ENCODE assay signal across 13 mouse cellular contexts in the genomic region with DNA sequence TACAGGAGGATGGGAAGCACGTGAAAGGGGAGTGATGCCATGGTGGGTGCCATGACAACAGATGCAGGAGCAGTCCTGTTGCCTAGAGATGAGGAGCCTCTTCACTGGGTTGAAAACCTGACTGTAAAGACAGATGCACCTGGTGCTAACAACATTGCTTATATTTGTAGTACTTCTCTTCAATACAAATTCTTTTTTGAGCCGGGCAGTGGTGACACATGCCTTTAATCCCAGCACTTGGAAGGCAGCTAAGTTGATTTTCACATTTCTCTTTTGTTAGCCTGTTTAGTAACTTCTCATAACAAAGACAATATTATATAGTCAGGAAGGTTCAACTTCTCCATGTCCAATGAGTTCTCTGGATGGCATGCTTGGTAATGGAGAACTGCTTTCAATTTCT. TPM values are rescaled to one million over a fixed set of nuclear protein-coding genes. Genes with fewer than 3 reads are reported as not detected.
A peak's percentile ranks its signal among the peaks of the same experiment; 100 is the strongest.
DNase-seq lines count a peak whose midpoint lies in the region; ATAC-seq lines count a peak whose summit lies in the region.
"Had no signal": no experiment of that assay in that cellular context is flagged by ENCODE, and none has a peak within 500 bp of the region (broad histone marks: within the 10 kb centered on the region; RNA-seq: fewer than 3 reads in every experiment).

No protein-coding gene starts in this region.

- WGBS in forebrain, embryonic 11.5 days, result 73% methylated on average over 2 of the region's 2 CpGs
- WGBS in forebrain, embryonic 16.5 days, result 72% methylated on average over 2 of the region's 2 CpGs
- 74% methylated on average over 2 of the region's 2 CpGs for WGBS in kidney, embryonic 15.5 days
- 70% methylated on average over 2 of the region's 2 CpGs for WGBS in midbrain, embryonic 15.5 days

- H3K4me2 ChIP-seq in forebrain, embryonic 11.5 days (ENCODE audit: low read depth, low read length, severe bottlenecking), result no peak overlapping the region
- H3K4me2 ChIP-seq in forebrain, embryonic 16.5 days (ENCODE audit: low read length), result no peak overlapping the region
- H3K4me2 ChIP-seq in kidney, embryonic 15.5 days, result no peak overlapping the region
- no peak overlapping the region for H3K4me2 ChIP-seq in midbrain, embryonic 15.5 days

- no peaks in the 10 kb centered on the region for H3K36me3 ChIP-seq in forebrain, embryonic 11.5 days (ENCODE audit: control insufficient read depth, insufficient read depth, low read length)
- H3K36me3 ChIP-seq in forebrain, embryonic 16.5 days (ENCODE audit: control insufficient read depth, insufficient read depth), result no peaks in the 10 kb centered on the region
- peaks cover 2% of the 10 kb centered on the region; the same call in 1 of the 2 replicates for H3K36me3 ChIP-seq in kidney, embryonic 15.5 days
- H3K36me3 ChIP-seq in midbrain, embryonic 15.5 days (replicated peaks), result no peaks in the 10 kb centered on the region

- H3K9me3 ChIP-seq in forebrain, embryonic 11.5 days (ENCODE audit: control insufficient read depth, low read length), result peaks cover 35% of the 10 kb centered on the region
- peaks cover 53% of the 10 kb centered on the region for H3K9me3 ChIP-seq in forebrain, embryonic 16.5 days (ENCODE audit: control insufficient read depth, low read length)
- H3K9me3 ChIP-seq in kidney, embryonic 15.5 days (replicated peaks), result peaks cover 69% of the 10 kb centered on the region
- H3K9me3 ChIP-seq in midbrain, embryonic 15.5 days, result peaks cover 73% of the 10 kb centered on the region

- DNase-seq in forebrain, embryonic 11.5 days (ENCODE audit: low spot score), result no peak
- DNase-seq in kidney, postnatal 14 days, result no peak
- DNase-seq in c-Kit-positive CD71-negative TER-119-negative erythroid progenitor cells, embryonic 14.5 days (ENCODE audit: low read depth), result peak; percentile 5
- DNase-seq in layer of hippocampus, postnatal 25 days (ENCODE audit: extremely low spot score in 1 of 2, low spot score in 1 of 2), result no peak
- no peak for DNase-seq in left cerebral cortex, postnatal 10 days (ENCODE audit: extremely low spot score in 1 of 2, low spot score in 2 of 2)
- DNase-seq: heart, adult 2 months had no signal

- peak; percentile 11; the same call in 1 of the 2 replicates for ATAC-seq in forebrain, embryonic 11.5 days (replicated peaks; ENCODE audit: low FRiP score)
- ATAC-seq in forebrain, embryonic 16.5 days, result no peak
- ATAC-seq in kidney, embryonic 15.5 days (replicated peaks; ENCODE audit: low FRiP score), result peak; percentile 16; the same call in 1 of the 2 replicates
- peak; percentile 20; the same call in 1 of the 2 replicates for ATAC-seq in midbrain, embryonic 15.5 days (replicated peaks)
- ATAC-seq: inflammation-experienced regulatory T-cells, adult 6 months had no signal

- H3K9ac ChIP-seq in forebrain, embryonic 11.5 days (ENCODE audit: low read length), result no peak overlapping the region
- no peak overlapping the region for H3K9ac ChIP-seq in forebrain, embryonic 16.5 days (replicated peaks; ENCODE audit: low read depth, low read length)
- H3K9ac ChIP-seq in kidney, embryonic 15.5 days, result no peak overlapping the region
- no peak overlapping the region for H3K9ac ChIP-seq in midbrain, embryonic 15.5 days

- no peaks in the 10 kb centered on the region for H3K27me3 ChIP-seq in forebrain, embryonic 11.5 days (ENCODE audit: control insufficient read depth, insufficient read depth, low read length)
- H3K27me3 ChIP-seq in forebrain, embryonic 16.5 days (replicated peaks; ENCODE audit: control insufficient read depth, insufficient read depth, low read length), result no peaks in the 10 kb centered on the region
- H3K27me3 ChIP-seq in kidney, embryonic 15.5 days, result no peaks in the 10 kb centered on the region
- no peaks in the 10 kb centered on the region for H3K27me3 ChIP-seq in midbrain, embryonic 15.5 days (replicated peaks)

- intact Hi-C loops in left cerebral cortex, postnatal 10 days (cut with DNase I), result loop anchor here (1.0 to 5.0 kb wide), 2 partner anchors 68 to 1960 kb away; no protein-coding TSS in a partner anchor

- no peaks in the 10 kb centered on the region for H3K4me1 ChIP-seq in forebrain, embryonic 11.5 days (replicated peaks; ENCODE audit: control insufficient read depth, insufficient read depth, low read length)
- no peaks in the 10 kb centered on the region for H3K4me1 ChIP-seq in forebrain, embryonic 16.5 days (replicated peaks; ENCODE audit: control insufficient read depth, insufficient read depth, low read length)
- H3K4me1 ChIP-seq in kidney, embryonic 15.5 days, result no peaks in the 10 kb centered on the region
- H3K4me1 ChIP-seq in midbrain, embryonic 15.5 days, result no peaks in the 10 kb centered on the region

- no peak overlapping the region for H3K27ac ChIP-seq in forebrain, embryonic 11.5 days (ENCODE audit: low read depth, low read length)
- no peak overlapping the region for H3K27ac ChIP-seq in forebrain, embryonic 16.5 days (ENCODE audit: low read length)
- no peak overlapping the region for H3K27ac ChIP-seq in kidney, embryonic 15.5 days
- H3K27ac ChIP-seq in midbrain, embryonic 15.5 days, result no peak overlapping the region
- H3K27ac ChIP-seq: heart, adult 2 months had no signal

- H3K4me3 ChIP-seq in forebrain, embryonic 11.5 days (ENCODE audit: low read depth, low read length), result no peak overlapping the region
- no peak overlapping the region for H3K4me3 ChIP-seq in forebrain, embryonic 16.5 days (replicated peaks; ENCODE audit: low read length)
- no peak overlapping the region for H3K4me3 ChIP-seq in kidney, embryonic 15.5 days (replicated peaks)
- H3K4me3 ChIP-seq in midbrain, embryonic 15.5 days, result no peak overlapping the region
- H3K4me3 ChIP-seq: heart, adult 2 months had no signal

RNA-seq across cellular contexts. Expression of a gene that starts 21.0 kb away (rescaled TPM):
- polyA plus RNA-seq in forebrain, embryonic 11.5 days (2014; fragmentation: Nextera tagmentation; extraction: Ambion mirVana), result 0.29 and 0.41 TPM in 2 replicates
- polyA plus RNA-seq in forebrain, embryonic 16.5 days (2015; fragmentation: Nextera tagmentation; extraction: Ambion mirVana), result 0.30 and 0.37 TPM in 2 replicates
- polyA plus RNA-seq in kidney, embryonic 15.5 days (2015; fragmentation: Nextera tagmentation; extraction: Ambion mirVana), result 0.36 and 0.49 TPM in 2 replicates
- polyA plus RNA-seq in midbrain, embryonic 15.5 days (2015; fragmentation: Nextera tagmentation; extraction: Ambion mirVana), result 0.65 and 0.86 TPM in 2 replicates
- under 1 TPM; 0.30 to 0.35 TPM for total RNA-seq in layer of hippocampus, postnatal 25 days (2021)
- under 1 TPM; 0.51 to 0.79 TPM for total RNA-seq in left cerebral cortex, postnatal 10 days (2021)
- polyA plus RNA-seq: heart, adult 2 months had no signal

RNA-seq across cellular contexts. Expression of a gene that starts 26.8 kb away (rescaled TPM):
- polyA plus RNA-seq in forebrain, embryonic 11.5 days (2014; fragmentation: Nextera tagmentation; extraction: Ambion mirVana), result 8.7 and 10.6 TPM in 2 replicates
- polyA plus RNA-seq in forebrain, embryonic 16.5 days (2015; fragmentation: Nextera tagmentation; extraction: Ambion mirVana), result 2.9 and 3.4 TPM in 2 replicates
- polyA plus RNA-seq in kidney, embryonic 15.5 days (2015; fragmentation: Nextera tagmentation; extraction: Ambion mirVana), result 7.7 and 8.0 TPM in 2 replicates
- 3.9 and 4.3 TPM in 2 replicates for polyA plus RNA-seq in midbrain, embryonic 15.5 days (2015; fragmentation: Nextera tagmentation; extraction: Ambion mirVana)
- total RNA-seq in layer of hippocampus, postnatal 25 days (2021), result 1 to 10 TPM; 2.2 to 3.2 TPM
- total RNA-seq in left cerebral cortex, postnatal 10 days (2021), result 1 to 10 TPM; 3.4 to 6.6 TPM
- total RNA-seq: neutrophil, adult 5-6 weeks had no signal

RNA-seq across cellular contexts. Expression of a gene that starts 34.1 kb away (rescaled TPM):
- polyA plus RNA-seq in forebrain, embryonic 11.5 days (2014; fragmentation: Nextera tagmentation; extraction: Ambion mirVana), result not detected in 2 replicates
- polyA plus RNA-seq in forebrain, embryonic 16.5 days (2015; fragmentation: Nextera tagmentation; extraction: Ambion mirVana), result 0.09 TPM in 1 of 2 replicates, not detected in the other
- polyA plus RNA-seq in kidney, embryonic 15.5 days (2015; fragmentation: Nextera tagmentation; extraction: Ambion mirVana), result 0.30 and 0.53 TPM in 2 replicates
- polyA plus RNA-seq in midbrain, embryonic 15.5 days (2015; fragmentation: Nextera tagmentation; extraction: Ambion mirVana), result 0.10 TPM in 1 of 2 replicates, not detected in the other
- total RNA-seq in layer of hippocampus, postnatal 25 days (2021), result not detected
- total RNA-seq in left cerebral cortex, postnatal 10 days (2021), result under 1 TPM in 1 of 2 experiments, not detected in 1; 0.12 TPM
- total RNA-seq: layer of hippocampus, adult 18-20 months; left cerebral cortex, postnatal 25 days; neutrophil, adult 5-6 weeks had no signal
